Mouse (Mus musculus) thymus, postnatal 36 days (tissue): ENCODE data around the gene Smad9.

ENCODE experiments used
- DNase-seq, 2 experiments: peaks; one replicate each; pipeline ENCODE4 v3.0.0; 2022; ENCODE audit warnings: mixed read lengths in 2 of 2

Smad9 gene

DNA sequence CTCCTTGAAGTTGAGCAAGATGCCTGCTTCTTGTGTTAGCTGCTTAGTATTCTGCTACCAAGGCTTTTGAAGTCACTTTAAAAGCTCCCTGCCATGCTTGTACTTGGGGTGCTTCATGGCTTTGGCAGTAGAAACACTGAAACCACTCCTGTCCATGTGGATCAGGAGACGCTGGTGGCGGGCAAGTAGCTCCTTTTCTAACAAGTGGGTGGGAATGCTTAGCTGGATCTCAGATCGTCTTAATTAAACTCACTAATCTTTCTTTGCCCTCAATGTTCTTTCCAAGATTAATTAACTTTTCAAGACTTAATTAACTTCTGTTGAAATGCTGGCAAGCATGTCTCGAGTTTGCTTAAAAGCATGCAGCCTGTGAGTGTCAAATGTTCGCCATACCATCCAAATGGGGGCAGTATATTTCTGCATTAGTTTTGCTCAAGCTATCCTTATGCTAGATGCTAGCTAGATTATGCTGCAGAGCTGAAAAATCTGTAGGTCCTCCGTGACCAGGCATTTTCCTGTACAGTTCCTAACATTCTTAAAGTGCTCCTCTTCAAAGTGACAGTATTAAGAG lies 58.1 kb downstream of the Smad9 start:
- no peak for DNase-seq

DNA sequence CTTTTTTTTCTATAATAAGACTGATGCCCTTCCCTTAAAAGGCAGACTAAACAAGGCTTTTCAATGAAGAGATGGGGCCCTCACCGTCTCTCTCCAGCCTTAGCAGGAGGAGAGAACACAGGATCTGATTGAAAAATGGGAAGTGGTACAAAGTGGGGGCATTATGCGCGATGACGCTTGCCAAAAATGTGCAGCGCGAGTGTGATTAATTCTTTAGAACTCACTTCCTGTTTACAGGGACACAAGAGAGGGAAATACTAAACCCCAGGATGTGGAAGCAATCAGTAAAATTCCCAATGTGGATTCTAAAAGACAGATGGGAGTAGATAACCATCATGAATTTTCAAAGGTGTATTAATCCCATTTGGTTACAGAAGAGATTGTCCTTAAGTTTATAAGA lies 59.2 kb downstream of the Smad9 start:
- DNase-seq = no peak

GRCm38 (mm10) chr3:54815292-54815691 lies 59.9 kb downstream of the Smad9 start:
- peak; percentile 53 to 58 for DNase-seq

- no peak for DNase-seq
Observed at GRCm38 (mm10) chr3:54822526-54822925, 67.1 kb downstream of the Smad9 start.

DNA sequence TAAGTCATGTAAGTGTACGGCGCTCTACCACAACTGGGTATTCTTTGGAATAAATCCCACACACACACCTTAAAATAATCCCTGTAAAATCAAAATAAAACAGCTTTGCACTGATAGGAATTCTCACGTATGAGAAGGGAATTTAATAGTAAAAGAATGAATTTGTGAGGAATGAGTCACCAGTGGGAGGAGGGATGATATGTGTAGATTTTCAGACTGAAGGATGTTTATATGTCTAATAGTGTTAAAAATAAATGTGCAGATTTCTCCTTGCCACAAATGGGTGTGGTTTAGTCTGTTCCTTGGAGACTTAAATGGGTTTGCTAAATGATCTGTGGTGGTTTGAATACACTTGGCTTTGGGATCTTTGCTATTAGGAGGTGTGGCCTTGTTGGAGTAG lies 77.1 kb downstream of the Smad9 start:
- no peak for DNase-seq

DNA sequence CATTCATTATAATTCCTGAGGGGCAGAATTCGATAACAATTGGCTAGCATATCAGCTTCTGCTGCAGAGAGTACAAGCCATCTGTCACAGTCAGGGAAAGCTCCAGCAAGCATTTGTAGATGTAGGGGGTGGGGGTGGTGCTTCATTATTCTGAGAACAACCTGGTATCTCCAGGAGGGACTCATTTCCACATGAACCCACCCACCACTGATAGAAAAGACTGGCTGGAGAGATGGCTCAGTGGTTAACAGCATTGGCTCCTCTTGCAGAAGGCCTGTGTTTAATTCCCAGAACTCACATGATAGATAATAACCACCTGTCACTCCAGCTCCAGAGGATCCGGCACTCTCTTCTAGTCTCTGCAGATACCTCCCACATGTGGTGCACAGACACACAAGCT lies 80.0 kb downstream of the Smad9 start:
- no peak for DNase-seq
